Mouse (Mus musculus) retina, postnatal 1 day (tissue): ENCODE results near the gene Gria3.
A peak's percentile ranks its signal among the peaks of the same experiment; 100 is the strongest.

Experiments
- DNase-seq: peaks from one replicate; pipeline ENCODE4 v3.0.0-alpha.2; 2012

The Gria3 gene

GRCm38 (mm10) chrX:41400058-41400904, at the start of gene Gria3:
Gene Gria3 (plus strand): TSS chrX:41400854.
- DNase-seq, result peak; percentile 45

- peak; percentile 1 for DNase-seq
Observed at GRCm38 (mm10) chrX:41387086-41387485, 13.6 kb upstream of the Gria3 start.

- no peak for DNase-seq
Observed at GRCm38 (mm10) chrX:41389079-41389478, 11.6 kb upstream of the Gria3 start.

GRCm38 (mm10) chrX:41398482-41398881, 2.2 kb upstream of the Gria3 start:
- DNase-seq, result no peak

GRCm38 (mm10) chrX:41401186-41401585, 532 bp downstream of the Gria3 start:
- peak; percentile 38 for DNase-seq

- DNase-seq, result peak; percentile 45
Observed at GRCm38 (mm10) chrX:41401590-41402240, 1.1 kb downstream of the Gria3 start.

- peak; percentile 2 for DNase-seq
Observed at GRCm38 (mm10) chrX:41402656-41403055, 2.0 kb downstream of the Gria3 start.

- DNase-seq, result no peak
Observed at GRCm38 (mm10) chrX:41406288-41406687, 5.6 kb downstream of the Gria3 start.

- no peak for DNase-seq
Observed at GRCm38 (mm10) chrX:41409791-41410190, 9.1 kb downstream of the Gria3 start.

GRCm38 (mm10) chrX:41425651-41426050, 25.0 kb downstream of the Gria3 start:
- DNase-seq, result no peak

GRCm38 (mm10) chrX:41428011-41428410, 27.4 kb downstream of the Gria3 start:
- DNase-seq, result no peak

- DNase-seq, result no peak
Observed at GRCm38 (mm10) chrX:41435541-41435940, 34.9 kb downstream of the Gria3 start.

- DNase-seq, result no peak
Observed at GRCm38 (mm10) chrX:41438841-41439240, 38.2 kb downstream of the Gria3 start.

GRCm38 (mm10) chrX:41448876-41449275, 48.2 kb downstream of the Gria3 start:
- no peak for DNase-seq

- peak; percentile 54 for DNase-seq
Observed at GRCm38 (mm10) chrX:41477486-41477885, 76.8 kb downstream of the Gria3 start.

- no peak for DNase-seq
Observed at GRCm38 (mm10) chrX:41496528-41496927, 95.9 kb downstream of the Gria3 start.

GRCm38 (mm10) chrX:41505371-41505770, 104.7 kb downstream of the Gria3 start:
- DNase-seq, result no peak

- DNase-seq, result no peak
Observed at GRCm38 (mm10) chrX:41507959-41508358, 107.3 kb downstream of the Gria3 start.

- no peak for DNase-seq
Observed at GRCm38 (mm10) chrX:41514982-41515381, 114.3 kb downstream of the Gria3 start.

- no peak for DNase-seq
Observed at GRCm38 (mm10) chrX:41532511-41532910, 131.9 kb downstream of the Gria3 start.

GRCm38 (mm10) chrX:41535886-41536285, 135.2 kb downstream of the Gria3 start:
- DNase-seq, result no peak

GRCm38 (mm10) chrX:41562296-41563060, 161.8 kb downstream of the Gria3 start:
- no peak for DNase-seq

GRCm38 (mm10) chrX:41564898-41565297, 164.2 kb downstream of the Gria3 start:
- no peak for DNase-seq
